Mouse (Mus musculus) adrenal gland, postnatal 4 days (tissue): ENCODE data around the gene Sgpp2. TPM values are rescaled to one million over a fixed set of nuclear protein-coding genes. Genes with fewer than 3 reads are reported as not detected.

Experiments
- DNase-seq, 2 experiments: peaks; one replicate each; pipeline ENCODE4 v3.0.0; 2021 to 2022; ENCODE audit warnings: low spot score in 2 of 2, mixed read lengths in 2 of 2
- total RNA-seq, 2 experiments: library from RNA; stranded (reverse); gene quantifications; 2 replicates each; pipeline ENCODE4 v1.2.3; 2021

Gene Sgpp2
- total RNA-seq, 2 experiments from 2014 or later, result 1.1 to 5.8 TPM

DNA sequence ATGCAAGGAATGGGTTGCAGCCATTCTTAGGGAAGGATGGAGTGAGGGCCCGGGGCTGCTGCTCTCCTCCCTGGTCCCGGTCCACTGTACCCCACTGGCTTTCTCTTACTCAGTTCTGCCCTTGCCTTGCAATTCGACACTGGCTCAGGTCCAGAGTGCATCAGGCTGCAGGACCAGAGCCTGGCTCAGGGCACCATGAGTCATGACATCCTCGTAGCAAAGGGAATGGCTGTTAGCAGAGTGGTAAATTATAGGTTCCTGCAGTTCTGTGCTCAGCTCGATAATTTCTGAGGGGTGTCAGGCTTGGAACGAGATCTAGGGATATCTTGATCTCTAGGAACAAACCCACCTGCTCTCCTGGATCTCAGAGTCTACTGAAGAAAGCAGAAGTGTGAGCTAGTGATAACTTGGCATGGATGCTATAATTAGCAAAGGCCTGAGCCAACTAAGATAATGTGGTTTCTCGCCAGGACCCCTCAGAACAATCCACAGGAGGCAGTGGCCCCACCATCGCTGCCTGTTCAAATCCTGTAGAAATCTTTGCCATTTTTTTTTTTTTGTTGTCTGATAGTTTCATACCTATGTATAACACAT is 86.3 kb downstream of the Sgpp2 start:
- peak in 1 of 2 experiments; percentile 43 for DNase-seq

- DNase-seq, result no peak
Measured at GRCm38 (mm10) chr1:78399755-78400154, 89.6 kb downstream of the Sgpp2 start.

DNA sequence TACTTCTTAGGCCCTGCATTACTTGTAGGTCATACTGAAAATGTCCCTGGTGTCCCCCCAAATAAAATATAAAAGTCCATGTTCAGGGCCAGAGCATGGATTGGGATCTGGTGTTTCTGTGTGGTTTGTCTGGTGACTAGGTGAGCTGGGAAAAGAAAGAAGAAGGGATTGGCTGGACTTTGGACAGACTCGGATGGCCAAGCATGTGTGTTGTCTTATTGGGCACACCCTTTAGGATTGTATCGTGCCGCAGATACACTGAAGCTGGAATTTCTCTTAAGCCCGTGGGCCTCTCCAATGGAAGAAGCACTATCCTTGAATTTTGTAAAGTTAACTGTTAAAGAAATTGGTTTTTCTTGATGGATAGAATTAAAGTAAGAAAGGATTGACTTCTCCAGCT is 91.3 kb downstream of the Sgpp2 start:
- DNase-seq, result no peak

DNA sequence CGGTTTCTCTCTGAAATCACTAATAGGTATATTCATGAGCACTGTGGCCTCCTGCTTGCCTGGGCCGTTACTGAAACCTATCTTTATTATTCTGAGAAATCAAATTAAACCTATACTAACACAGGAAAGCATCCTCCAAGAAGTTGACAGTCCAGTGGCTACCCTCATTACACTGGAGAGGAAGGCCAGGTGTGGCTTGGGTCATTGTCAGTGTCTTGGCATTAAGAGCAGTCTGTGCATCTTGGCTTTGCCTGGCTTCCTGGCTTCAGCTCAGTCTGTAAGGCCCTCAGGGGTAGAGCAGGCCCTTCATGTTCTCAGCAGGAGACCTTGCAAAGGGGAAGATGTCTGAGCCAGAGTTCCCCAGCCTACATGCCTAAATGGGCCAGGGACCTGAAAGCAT is 99.3 kb downstream of the Sgpp2 start:
- no peak for DNase-seq

- no peak for DNase-seq
Measured at GRCm38 (mm10) chr1:78412668-78413067, 102.5 kb downstream of the Sgpp2 start.

DNA sequence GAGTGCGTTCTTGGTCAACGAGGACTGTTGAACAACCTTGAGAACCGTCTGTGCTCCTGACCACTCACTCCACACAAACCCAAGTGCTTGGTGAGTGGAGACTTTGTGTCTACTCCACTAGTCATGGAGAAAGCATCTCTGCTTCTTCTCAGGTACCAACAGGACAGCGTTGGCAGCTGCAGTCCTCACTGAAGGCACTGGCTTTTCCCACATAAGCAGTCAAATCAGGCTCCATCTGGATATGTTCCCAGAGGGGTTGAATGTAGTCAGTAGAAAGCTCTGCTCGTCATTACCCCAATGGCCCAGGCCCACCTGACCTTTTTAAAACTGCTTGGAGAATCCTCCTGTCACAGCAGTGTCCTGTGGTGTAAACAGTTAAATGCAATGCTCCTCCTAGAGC is 104.3 kb downstream of the Sgpp2 start:
- no peak for DNase-seq

GRCm38 (mm10) chr1:78417154-78417911 is 107.2 kb downstream of the Sgpp2 start:
- no peak for DNase-seq

DNA sequence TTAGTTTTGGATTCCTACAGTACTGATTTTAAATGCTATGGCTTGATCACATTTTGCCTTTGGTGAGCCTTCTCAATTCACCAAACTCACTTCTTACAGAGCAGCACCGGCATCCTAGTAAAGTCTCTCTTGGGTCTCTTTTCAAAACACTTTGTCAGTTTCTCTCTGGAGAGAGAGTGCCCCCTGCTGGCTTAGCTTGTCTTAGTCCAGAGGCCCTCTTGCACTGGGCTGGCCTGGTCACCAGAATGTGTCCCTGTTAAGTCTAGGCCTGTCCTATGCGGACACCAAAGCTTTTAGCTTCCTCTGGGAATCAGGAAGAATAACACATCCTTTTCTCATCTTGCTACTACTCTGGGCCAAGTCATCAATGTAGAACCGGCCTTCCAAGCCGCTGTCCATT is 109.4 kb downstream of the Sgpp2 start:
- DNase-seq, result peak; percentile 66 to 68

GRCm38 (mm10) chr1:78420271-78420670 is 110.1 kb downstream of the Sgpp2 start:
- DNase-seq, result no peak

DNA sequence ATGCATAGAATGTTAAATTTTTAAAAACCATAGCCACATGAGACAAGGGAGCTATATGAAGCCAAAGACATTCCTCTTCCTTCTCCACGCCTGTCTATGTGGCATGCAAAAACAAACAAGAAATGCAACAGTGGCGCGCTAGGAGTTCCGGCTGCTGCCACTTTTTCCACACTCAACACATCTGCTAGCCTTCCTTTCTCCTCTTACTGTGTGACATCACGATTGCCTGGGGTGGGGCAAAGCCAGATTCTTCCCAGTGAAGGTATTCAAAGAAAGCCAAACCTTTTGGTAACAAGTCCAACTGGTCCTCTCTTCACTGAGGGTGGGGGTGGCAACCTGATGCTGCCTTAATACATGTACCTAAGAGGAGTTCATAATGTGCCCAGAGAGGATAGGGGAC is 111.6 kb downstream of the Sgpp2 start:
- DNase-seq, result no peak

- DNase-seq, result no peak
Measured at GRCm38 (mm10) chr1:78422576-78422975, 112.4 kb downstream of the Sgpp2 start.

DNA sequence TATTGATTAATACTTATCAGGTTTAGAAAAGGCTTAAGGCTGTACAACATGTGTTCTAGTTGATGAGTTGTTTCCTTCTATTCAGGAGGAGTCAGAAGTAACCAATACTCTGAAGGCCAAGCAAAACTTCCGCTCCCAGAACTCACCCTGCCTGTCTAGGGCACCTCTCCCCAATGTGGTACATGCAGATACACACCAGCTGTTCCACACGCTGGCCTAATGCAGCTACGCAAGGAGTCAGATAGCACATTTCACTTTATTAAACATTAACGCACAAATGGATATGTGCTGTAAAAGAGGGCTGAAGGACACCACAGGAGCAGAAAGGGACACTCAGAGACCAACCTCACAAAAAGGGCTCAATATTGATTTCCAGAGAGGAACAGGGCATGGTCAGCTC is 114.7 kb downstream of the Sgpp2 start:
- no peak for DNase-seq

DNA sequence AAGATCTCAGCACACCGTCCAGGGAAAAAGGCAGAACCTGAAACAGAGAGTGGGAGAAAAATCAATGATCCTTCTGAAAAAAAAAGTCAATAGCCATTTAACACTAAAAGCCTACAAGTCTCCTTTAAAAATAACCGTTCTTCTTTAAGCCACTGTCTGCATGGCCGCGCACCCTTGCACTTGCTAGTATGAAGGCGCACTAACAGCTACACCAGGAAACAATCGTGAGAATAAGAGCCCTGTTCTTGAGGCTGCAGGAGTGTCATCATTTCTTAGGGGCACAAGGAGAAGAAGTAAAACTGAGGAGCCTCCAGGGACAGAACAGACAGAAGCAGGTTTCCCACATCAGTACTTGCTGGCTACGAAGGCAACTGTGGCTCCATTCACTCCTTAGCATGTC is 115.2 kb downstream of the Sgpp2 start:
- DNase-seq, result no peak

DNA sequence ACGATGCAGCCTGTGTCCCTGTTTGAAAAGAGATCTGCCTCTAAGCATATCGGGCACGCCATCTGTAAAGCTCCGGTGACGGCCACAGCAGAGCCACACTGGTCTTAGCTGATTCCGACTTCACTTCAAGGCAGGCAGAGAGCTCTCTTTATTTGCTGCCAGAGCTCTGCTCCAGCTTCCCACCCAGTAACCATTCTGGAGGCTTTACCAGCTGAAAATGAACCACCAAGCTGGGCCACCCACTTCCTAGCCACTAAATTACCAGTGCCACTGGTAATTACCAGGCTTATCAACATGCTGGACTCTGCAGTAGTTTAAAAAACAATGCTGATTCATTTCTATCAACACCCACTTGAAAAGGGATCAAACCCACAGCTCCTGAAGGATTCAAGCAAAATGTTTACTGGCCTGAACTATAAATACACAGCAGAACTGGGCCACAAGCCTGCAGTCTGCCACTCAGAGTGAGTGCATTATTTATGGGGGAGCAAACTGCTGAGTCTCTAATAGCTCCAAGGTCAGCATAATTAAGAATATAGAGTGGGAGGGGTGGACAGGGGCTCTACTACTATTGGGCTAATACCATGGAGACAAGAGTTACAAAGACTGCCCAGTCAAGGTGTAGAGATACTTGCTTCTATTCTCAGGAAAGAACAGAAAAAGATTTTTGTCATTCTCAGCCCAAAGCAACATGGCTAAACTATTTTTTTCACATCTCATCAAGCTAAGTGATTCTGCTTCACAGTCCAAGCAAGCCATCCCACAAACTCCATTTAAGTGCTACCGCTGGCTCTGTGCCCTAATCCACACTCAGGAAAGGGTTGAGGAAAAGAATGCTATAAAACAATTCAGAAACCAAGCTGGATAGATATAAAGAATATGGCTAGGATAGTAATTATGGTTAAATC is 115.9 kb downstream of the Sgpp2 start:
- no peak for DNase-seq

DNA sequence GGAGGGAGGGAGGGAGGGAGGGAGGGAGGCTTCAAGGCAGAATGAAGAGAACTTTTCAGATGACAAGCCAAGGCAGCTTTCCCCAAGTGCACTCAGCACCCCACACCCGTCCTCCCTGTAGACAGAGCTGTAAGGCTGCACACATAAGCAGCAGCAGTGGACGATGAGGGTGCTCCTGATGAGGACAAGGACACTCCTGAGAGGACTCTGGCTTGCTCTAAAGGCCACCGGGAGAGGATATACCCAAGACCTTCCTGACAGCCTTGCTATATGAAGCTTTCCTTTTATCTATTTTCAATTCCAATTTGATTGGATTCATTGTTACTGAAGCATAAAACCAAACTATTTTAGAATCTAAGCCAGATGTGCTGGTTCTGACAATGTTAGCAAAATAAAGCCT is 116.7 kb downstream of the Sgpp2 start:
- no peak for DNase-seq

- no peak for DNase-seq
Measured at GRCm38 (mm10) chr1:78428851-78429250, 118.7 kb downstream of the Sgpp2 start.

DNA sequence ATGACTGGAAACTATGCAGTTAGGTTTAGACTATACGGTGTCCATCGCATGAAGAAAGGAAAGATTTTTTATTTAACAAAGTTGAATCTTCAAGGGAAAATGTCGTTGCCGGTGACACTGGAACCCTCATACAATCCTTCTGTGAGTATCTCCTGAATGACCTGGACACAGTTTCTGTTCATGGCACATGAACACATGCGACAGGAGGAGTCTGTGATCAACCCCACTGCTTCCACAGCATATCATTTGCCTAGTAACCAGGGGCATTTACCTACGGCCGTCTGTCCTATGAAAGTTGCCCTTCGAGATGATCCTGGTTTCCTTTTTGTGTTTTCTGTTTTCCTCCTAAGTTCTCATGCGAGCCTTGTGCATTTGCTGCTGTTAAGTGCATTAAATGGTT is 123.3 kb downstream of the Sgpp2 start:
- no peak for DNase-seq

GRCm38 (mm10) chr1:78435967-78436366 is 125.8 kb downstream of the Sgpp2 start:
- no peak for DNase-seq

- no peak for DNase-seq
Measured at GRCm38 (mm10) chr1:78436445-78436844, 126.3 kb downstream of the Sgpp2 start.

GRCm38 (mm10) chr1:78437150-78437549 is 127.0 kb downstream of the Sgpp2 start:
- no peak for DNase-seq

DNA sequence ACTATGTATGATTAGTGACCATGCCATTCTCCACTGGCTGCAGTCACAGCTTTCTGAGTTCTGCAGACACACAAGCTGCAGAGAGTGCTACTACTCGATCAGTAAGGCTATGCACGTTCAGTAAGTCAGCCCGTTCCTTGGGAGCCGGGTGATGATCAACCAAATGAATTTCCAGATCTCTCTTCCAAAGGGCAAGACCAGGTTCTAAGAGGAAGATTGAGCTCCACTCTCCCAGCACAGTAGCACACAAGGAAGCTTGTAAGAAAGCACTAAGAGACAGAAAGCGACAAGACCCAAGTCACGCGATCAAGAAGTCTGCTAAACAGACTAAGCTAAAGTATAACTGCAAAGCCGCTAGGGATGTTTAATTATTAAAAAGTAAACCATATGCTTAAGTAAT is 130.6 kb downstream of the Sgpp2 start:
- DNase-seq, result no peak

DNA sequence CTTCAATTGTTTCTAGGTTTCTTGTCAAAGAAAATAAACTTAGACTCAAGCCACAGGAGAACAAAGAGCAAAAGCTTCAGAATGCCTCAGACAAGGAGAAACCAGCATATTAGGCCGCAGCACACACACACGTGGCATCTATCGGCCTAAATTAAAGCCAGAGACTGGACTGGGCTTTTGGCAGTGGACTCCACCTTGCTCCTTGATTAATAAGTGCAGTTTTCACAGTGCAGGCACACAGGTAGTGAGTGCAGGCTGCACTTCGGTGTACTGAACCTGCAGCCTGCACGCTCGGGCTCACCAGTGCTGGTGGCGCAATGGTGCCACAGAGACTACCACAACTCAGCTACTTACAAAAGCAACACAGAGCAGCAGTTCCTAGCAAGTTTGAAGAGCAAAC is 132.9 kb downstream of the Sgpp2 start:
- DNase-seq, result no peak
